Mouse (Mus musculus): ENCODE results near the gene Nlk. TPM values are rescaled to one million over a fixed set of nuclear protein-coding genes. Genes with fewer than 3 reads are reported as not detected.
A peak's percentile ranks its signal among the peaks of the same experiment; 100 is the strongest.
"Not testable (repeated sequence)": the region's sequence is repeated elsewhere in the genome, so short reads cannot be mapped to it uniquely, and the experiment has no call there.

The Nlk gene
- polyA plus RNA-seq, 1 experiment = 18.4 TPM

DNA sequence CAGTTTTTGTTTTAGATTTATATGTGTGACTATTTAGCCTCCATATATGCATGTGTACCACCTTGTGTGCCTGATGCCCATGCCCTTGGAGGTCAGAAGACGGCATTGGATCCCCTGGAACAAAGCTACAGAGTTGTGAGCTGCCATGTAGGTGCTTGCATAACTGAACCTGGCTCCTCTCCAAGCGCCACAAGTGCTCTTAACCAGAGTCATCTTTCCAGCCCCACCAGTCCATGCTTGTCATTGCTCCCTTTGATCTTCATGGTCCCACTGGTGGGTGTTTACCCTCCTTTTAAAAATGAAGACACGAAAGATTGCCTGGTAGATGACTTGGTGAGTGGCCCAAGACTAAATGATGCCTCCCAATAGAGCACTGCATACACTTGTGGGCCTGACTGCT is 156.8 kb downstream of the Nlk start:
- Histone ChIP-seq H3K4me3 (replicated peaks) (no peak overlapping the region), H3K4me1 (peaks cover 50% of the 10 kb centered on the region), H3K27me3 (replicated peaks) (no peaks in the 10 kb centered on the region), H3K9me3 (no peaks in the 10 kb centered on the region), H3K36me3 (replicated peaks; ENCODE audit: low read length) (peaks cover 65% of the 10 kb centered on the region)
- TF ChIP-seq GATA1 (IDR thresholded peaks at IDR 0.05; ENCODE audit: borderline replicate concordance, low read length) (no peak), FLI1 (IDR thresholded peaks at IDR 0.05; ENCODE audit: low read length) (no peak)

DNA sequence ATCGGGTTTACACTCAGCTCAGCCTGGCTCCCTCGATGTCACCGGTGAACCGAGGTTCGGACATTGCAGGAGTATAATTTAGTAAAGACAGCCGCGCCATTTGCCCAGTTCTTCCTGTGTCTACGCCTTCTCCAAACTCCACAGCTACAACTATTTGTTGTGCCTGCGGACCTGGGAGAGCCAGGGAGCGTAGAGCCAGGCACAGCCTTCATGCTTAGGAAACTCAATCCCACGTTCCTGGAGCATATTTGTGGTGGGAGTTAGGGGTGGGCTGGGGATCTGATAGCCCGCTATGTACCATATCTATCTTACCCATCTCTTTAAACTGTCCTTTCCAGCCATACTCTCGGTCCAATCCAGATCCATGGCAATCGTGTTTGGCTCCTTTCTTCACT is 160.5 kb downstream of the Nlk start:
- H3K36me3 ChIP-seq (replicated peaks; ENCODE audit: low read length) = peaks cover 36% of the 10 kb centered on the region
- TF ChIP-seq GATA1 (IDR thresholded peaks at IDR 0.05; ENCODE audit: borderline replicate concordance, low read length) (no peak), FLI1 (IDR thresholded peaks at IDR 0.05; ENCODE audit: low read length) (no peak)
- peaks cover 5% of the 10 kb centered on the region for H3K27me3 ChIP-seq (replicated peaks)
- H3K4me3 ChIP-seq (replicated peaks) = peak overlapping the region; percentile 98
- H3K9me3 ChIP-seq = no peaks in the 10 kb centered on the region
- peaks cover 49% of the 10 kb centered on the region for H3K4me1 ChIP-seq

- TF ChIP-seq GATA1 (IDR thresholded peaks at IDR 0.05; ENCODE audit: borderline replicate concordance, low read length) = peak; percentile 77; the same call in 2 of the 3 replicates
- no peak for TF ChIP-seq FLI1 (IDR thresholded peaks at IDR 0.05; ENCODE audit: low read length)
- no peaks in the 10 kb centered on the region for H3K9me3 ChIP-seq
- H3K36me3 ChIP-seq (replicated peaks; ENCODE audit: low read length) = peaks cover 31% of the 10 kb centered on the region
- H3K27me3 ChIP-seq (replicated peaks) = peaks cover 5% of the 10 kb centered on the region
- peak within 1 kb of the TSS; percentile 98 for H3K4me3 ChIP-seq (replicated peaks)
- peaks cover 50% of the 10 kb centered on the region for H3K4me1 ChIP-seq
Measured at GRCm38 (mm10) chr11:78536080-78536689, 161.0 kb downstream of the Nlk start, which contains the start of the genes Tnfaip1 and Ift20. Gene Tnfaip1 (minus strand): TSS chr11:78536332. Gene Ift20 (plus strand): TSS chr11:78536361.

DNA sequence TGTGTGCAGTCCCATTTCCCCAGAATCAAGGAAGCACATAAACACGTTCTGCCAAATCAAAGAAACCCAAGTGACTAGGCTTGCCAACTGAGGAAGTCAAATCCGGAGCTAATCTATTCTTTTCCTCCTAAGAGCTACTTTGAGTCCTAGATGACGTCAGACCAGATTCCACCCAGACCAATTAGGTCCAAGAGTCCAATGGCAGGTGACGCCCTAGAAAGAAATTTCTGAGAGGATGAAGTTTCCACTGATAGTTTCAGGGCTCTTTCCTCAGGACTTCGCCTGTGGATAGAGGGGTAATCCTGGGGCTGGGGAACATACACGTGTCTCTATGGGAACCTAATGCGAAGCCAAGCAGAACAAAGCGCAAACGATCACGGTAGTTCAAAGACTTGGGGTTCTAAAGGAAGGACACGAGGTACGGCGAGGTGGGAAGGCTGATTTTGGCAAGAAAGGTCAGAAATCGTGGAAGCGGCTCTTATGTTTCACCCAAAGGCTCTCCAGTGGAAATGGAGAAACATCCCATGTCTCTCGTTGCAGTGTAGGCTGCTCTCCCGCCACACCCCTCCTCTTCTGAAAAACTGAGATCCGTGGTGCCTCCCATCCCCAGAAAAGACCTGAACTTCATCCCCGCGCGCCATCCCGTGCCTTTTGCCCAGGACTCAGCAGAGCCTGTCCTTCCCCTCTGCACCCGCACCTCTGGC is 161.6 kb downstream of the Nlk start:
- H3K36me3 ChIP-seq (replicated peaks; ENCODE audit: low read length) = peaks cover 24% of the 10 kb centered on the region
- no peak for TF ChIP-seq GATA1 (IDR thresholded peaks at IDR 0.05; ENCODE audit: borderline replicate concordance, low read length)
- TF ChIP-seq FLI1 (IDR thresholded peaks at IDR 0.05; ENCODE audit: low read length) = no peak; the same call in 1 of the 2 replicates
- H3K4me1 ChIP-seq = peaks cover 55% of the 10 kb centered on the region
- peaks cover 5% of the 10 kb centered on the region for H3K27me3 ChIP-seq (replicated peaks)
- H3K9me3 ChIP-seq = no peaks in the 10 kb centered on the region
- peak overlapping the region; percentile 98 for H3K4me3 ChIP-seq (replicated peaks)

GRCm38 (mm10) chr11:78534516-78534915 is 162.7 kb downstream of the Nlk start:
- Histone ChIP-seq H3K27me3 (replicated peaks) (peaks cover 6% of the 10 kb centered on the region), H3K36me3 (replicated peaks; ENCODE audit: low read length) (peaks cover 14% of the 10 kb centered on the region), H3K4me1 (peaks cover 53% of the 10 kb centered on the region), H3K4me3 (replicated peaks) (no peak overlapping the region), H3K9me3 (no peaks in the 10 kb centered on the region)
- TF ChIP-seq FLI1 (IDR thresholded peaks at IDR 0.05; ENCODE audit: low read length) (no peak), GATA1 (IDR thresholded peaks at IDR 0.05; ENCODE audit: borderline replicate concordance, low read length) (no peak)

- H3K9me3 ChIP-seq = not testable (repeated sequence)
Measured at GRCm38 (mm10) chr11:78531515-78531914, 165.7 kb downstream of the Nlk start.

GRCm38 (mm10) chr11:78531046-78531445 is 166.1 kb downstream of the Nlk start:
- H3K27me3 ChIP-seq (replicated peaks) = peaks cover 12% of the 10 kb centered on the region
- no peaks in the 10 kb centered on the region for H3K9me3 ChIP-seq
- peaks cover 27% of the 10 kb centered on the region for H3K4me1 ChIP-seq
- H3K4me3 ChIP-seq (replicated peaks) = no peak overlapping the region
- peaks cover 21% of the 10 kb centered on the region for H3K36me3 ChIP-seq (replicated peaks; ENCODE audit: low read length)
- no peak for TF ChIP-seq FLI1 (IDR thresholded peaks at IDR 0.05; ENCODE audit: low read length)
- no peak for TF ChIP-seq GATA1 (IDR thresholded peaks at IDR 0.05; ENCODE audit: borderline replicate concordance, low read length)

More at GRCm38 (mm10) chr11:78531515-78531914, 165.7 kb downstream of the Nlk start:
- Histone ChIP-seq H3K4me1 (peaks cover 27% of the 10 kb centered on the region), H3K27me3 (replicated peaks) (peaks cover 12% of the 10 kb centered on the region), H3K36me3 (replicated peaks; ENCODE audit: low read length) (peaks cover 16% of the 10 kb centered on the region)
- not testable (repeated sequence) for H3K4me3 ChIP-seq (replicated peaks)

GRCm38 (mm10) chr11:78530001-78530400 is 167.2 kb downstream of the Nlk start:
- H3K27me3 ChIP-seq (replicated peaks) = peaks cover 12% of the 10 kb centered on the region
- no peak overlapping the region for H3K4me3 ChIP-seq (replicated peaks)
- peaks cover 30% of the 10 kb centered on the region for H3K36me3 ChIP-seq (replicated peaks; ENCODE audit: low read length)
- no peak for TF ChIP-seq FLI1 (IDR thresholded peaks at IDR 0.05; ENCODE audit: low read length)
- no peak for TF ChIP-seq GATA1 (IDR thresholded peaks at IDR 0.05; ENCODE audit: borderline replicate concordance, low read length)
- H3K9me3 ChIP-seq = no peaks in the 10 kb centered on the region
- H3K4me1 ChIP-seq = peaks cover 19% of the 10 kb centered on the region

- Histone ChIP-seq H3K36me3 (replicated peaks; ENCODE audit: low read length) (peaks cover 42% of the 10 kb centered on the region), H3K9me3 (no peaks in the 10 kb centered on the region), H3K27me3 (replicated peaks) (peaks cover 9% of the 10 kb centered on the region), H3K4me1 (peaks cover 14% of the 10 kb centered on the region), H3K4me3 (replicated peaks) (no peak overlapping the region)
- TF ChIP-seq GATA1 (IDR thresholded peaks at IDR 0.05; ENCODE audit: borderline replicate concordance, low read length) (no peak), FLI1 (IDR thresholded peaks at IDR 0.05; ENCODE audit: low read length) (no peak)
Measured at GRCm38 (mm10) chr11:78528714-78529113, 168.5 kb downstream of the Nlk start.

DNA sequence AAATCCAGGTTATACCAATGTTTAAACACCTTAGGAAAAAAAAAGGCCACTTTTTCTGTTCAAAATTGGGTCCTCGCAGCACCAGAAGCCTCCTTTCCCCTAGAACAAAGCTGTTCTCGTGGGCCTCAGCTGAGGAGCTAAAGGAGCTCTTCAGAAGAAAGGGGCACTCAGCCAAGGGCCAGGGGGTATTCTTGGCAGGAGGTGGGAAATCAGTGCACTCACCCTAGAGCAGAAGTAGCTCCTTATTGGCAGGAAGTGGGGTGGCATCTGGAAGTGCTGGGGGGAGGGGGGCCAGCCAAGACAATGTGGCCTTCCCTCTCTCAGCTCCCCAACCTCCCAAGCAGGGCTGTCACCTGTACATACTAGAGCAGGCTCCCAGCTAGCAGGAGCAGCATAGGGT is 172.3 kb downstream of the Nlk start:
- peaks cover 81% of the 10 kb centered on the region for H3K36me3 ChIP-seq (replicated peaks; ENCODE audit: low read length)
- peaks cover 6% of the 10 kb centered on the region for H3K27me3 ChIP-seq (replicated peaks)
- TF ChIP-seq GATA1 (IDR thresholded peaks at IDR 0.05; ENCODE audit: borderline replicate concordance, low read length) = no peak
- TF ChIP-seq FLI1 (IDR thresholded peaks at IDR 0.05; ENCODE audit: low read length) = no peak
- no peak overlapping the region for H3K4me3 ChIP-seq (replicated peaks)
- H3K9me3 ChIP-seq = no peaks in the 10 kb centered on the region
- H3K4me1 ChIP-seq = peaks cover 12% of the 10 kb centered on the region

All from megakaryocyte, embryonic 14.5 days (primary cell).